Comparison of ENCODE assay signal across 18 mouse cellular contexts in genomic region chr17:47850035-47850434, GRCm38 (mm10). TPM values are rescaled to one million over a fixed set of nuclear protein-coding genes. Genes with fewer than 3 reads are reported as not detected.
DNase-seq lines count a peak whose midpoint lies in the region; ATAC-seq and TF ChIP-seq lines count a peak whose summit lies in the region.
"Had no signal": no experiment of that assay in that cellular context is flagged by ENCODE, and none has a peak within 500 bp of the region (broad histone marks: within the 10 kb centered on the region; RNA-seq: fewer than 3 reads in every experiment).

No protein-coding gene starts in this region.

- H3K4me2 ChIP-seq in heart, embryonic 13.5 days, result peak overlapping the region; percentile 31
- H3K4me2 ChIP-seq: embryonic facial prominence, embryonic 15.5 days; liver, embryonic 13.5 days had no signal

- peak overlapping the region; percentile 52; the same call in 1 of the 2 replicates for H3K9ac ChIP-seq in heart, embryonic 13.5 days
- H3K9ac ChIP-seq: embryonic facial prominence, embryonic 15.5 days; liver, embryonic 13.5 days had no signal

- H3K27me3 ChIP-seq in heart, embryonic 13.5 days (replicated peaks), result no peaks in the 10 kb centered on the region
- H3K27me3 ChIP-seq: embryonic facial prominence, embryonic 15.5 days; liver, embryonic 13.5 days; Patski had no signal

- peak overlapping the region; percentile 83 for H3K27ac ChIP-seq in gastrocnemius, adult 2 months
- peak overlapping the region; percentile 91 for H3K27ac ChIP-seq in heart, embryonic 13.5 days (replicated peaks)
- H3K27ac ChIP-seq: embryonic facial prominence, embryonic 15.5 days; forebrain, embryonic 10.5 days; kidney, postnatal 0 days; limb, embryonic 10.5 days; liver, embryonic 13.5 days had no signal

- H3K9me3 ChIP-seq in heart, embryonic 13.5 days, result no peaks in the 10 kb centered on the region
- H3K9me3 ChIP-seq: embryonic facial prominence, embryonic 15.5 days; forebrain, embryonic 10.5 days; limb, embryonic 10.5 days; liver, embryonic 13.5 days had no signal

- H3K4me1 ChIP-seq in heart, embryonic 13.5 days, result peaks cover 42% of the 10 kb centered on the region

- no peak overlapping the region for H3K4me3 ChIP-seq in gastrocnemius, adult 2 months
- no peak overlapping the region for H3K4me3 ChIP-seq in heart, embryonic 13.5 days
- H3K4me3 ChIP-seq: embryonic facial prominence, embryonic 15.5 days; forebrain, embryonic 10.5 days; limb, embryonic 10.5 days; liver, embryonic 13.5 days had no signal

- DNase-seq in gastrocnemius, adult 2 months, result peak; percentile 83
- no peak for DNase-seq in gastrocnemius, postnatal 10 days
- peak; percentile 69 to 82 for DNase-seq in heart, adult 18-20 months
- peak; percentile 78 for DNase-seq in skeletal muscle tissue, adult 2 months (ENCODE audit: low read depth, low spot score)
- no peak for DNase-seq in layer of hippocampus, adult 8-10 months (ENCODE audit: low spot score in 2 of 2)
- DNase-seq in B cell, adult 2 months, result no peak
- DNase-seq: liver, embryonic 13.5 days; midbrain, embryonic 14.5 days; thymus, adult 18-20 months had no signal

- intact Hi-C loops in gastrocnemius, adult 2 months (cut with DNase I), result no loop called here

- H3K36me3 ChIP-seq in heart, embryonic 13.5 days, result no peaks in the 10 kb centered on the region
- H3K36me3 ChIP-seq: embryonic facial prominence, embryonic 15.5 days; forebrain, embryonic 10.5 days; limb, embryonic 10.5 days; liver, embryonic 13.5 days had no signal

- no peak for ATAC-seq in heart, embryonic 13.5 days (ENCODE audit: extremely low read depth, insufficient number of reproducible peaks, low FRiP score, low TSS enrichment)
- ATAC-seq: hindbrain, embryonic 16.5 days; intestine, postnatal 0 days; Patski had no signal

- no peak for TF ChIP-seq CTCF in gastrocnemius, adult 2 months (IDR thresholded peaks at IDR 0.05)

- WGBS in heart, embryonic 13.5 days, result 37% methylated on average over 3 of the region's 3 CpGs

RNA-seq across cellular contexts. Expression of gene Mdfi, which starts 15.5 kb away (rescaled TPM):
- under 1 TPM; 0.31 to 0.42 TPM for total RNA-seq in gastrocnemius, adult 2 months (2021)
- total RNA-seq in gastrocnemius, postnatal 10 days (2021), result 10 to 100 TPM in 1 of 2 experiments, 1 to 10 TPM in 1; 7.2 to 10.0 TPM
- total RNA-seq in heart, adult 18-20 months (2021), result 1 to 10 TPM in 1 of 2 experiments, under 1 TPM in 1; 0.40 to 1.3 TPM
- 11.9 and 12.5 TPM in 2 replicates for polyA plus RNA-seq in heart, embryonic 13.5 days (2015; fragmentation: Nextera tagmentation; extraction: Ambion mirVana)
- total RNA-seq in layer of hippocampus, adult 8-10 months (2022), result 1 to 10 TPM in 2 of 4 experiments, under 1 TPM in 2; 0.37 to 2.1 (median 0.91) TPM
- total RNA-seq: neutrophil, adult 5-6 weeks had no signal
- polyA plus RNA-seq: Patski had no signal

Comparison
In these comparisons a context has a peak if more than half of its experiments do, and no peak if none do; other contexts are left out.
1. DNase-seq: peak in gastrocnemius, adult 2 months (single experiment), heart, adult 18-20 months (2 of 2) and skeletal muscle tissue, adult 2 months (single experiment); none in gastrocnemius, postnatal 10 days (single experiment), layer of hippocampus, adult 8-10 months (0 of 2) and B cell, adult 2 months (0 of 2).